Mouse (Mus musculus): ENCODE measurements around the gene Ocln.
A peak's percentile ranks its signal among the peaks of the same experiment; 100 is the strongest.
"Not testable (repeated sequence)": the region's sequence is repeated elsewhere in the genome, so short reads cannot be mapped to it uniquely, and the experiment has no call there.

The Ocln gene

DNA sequence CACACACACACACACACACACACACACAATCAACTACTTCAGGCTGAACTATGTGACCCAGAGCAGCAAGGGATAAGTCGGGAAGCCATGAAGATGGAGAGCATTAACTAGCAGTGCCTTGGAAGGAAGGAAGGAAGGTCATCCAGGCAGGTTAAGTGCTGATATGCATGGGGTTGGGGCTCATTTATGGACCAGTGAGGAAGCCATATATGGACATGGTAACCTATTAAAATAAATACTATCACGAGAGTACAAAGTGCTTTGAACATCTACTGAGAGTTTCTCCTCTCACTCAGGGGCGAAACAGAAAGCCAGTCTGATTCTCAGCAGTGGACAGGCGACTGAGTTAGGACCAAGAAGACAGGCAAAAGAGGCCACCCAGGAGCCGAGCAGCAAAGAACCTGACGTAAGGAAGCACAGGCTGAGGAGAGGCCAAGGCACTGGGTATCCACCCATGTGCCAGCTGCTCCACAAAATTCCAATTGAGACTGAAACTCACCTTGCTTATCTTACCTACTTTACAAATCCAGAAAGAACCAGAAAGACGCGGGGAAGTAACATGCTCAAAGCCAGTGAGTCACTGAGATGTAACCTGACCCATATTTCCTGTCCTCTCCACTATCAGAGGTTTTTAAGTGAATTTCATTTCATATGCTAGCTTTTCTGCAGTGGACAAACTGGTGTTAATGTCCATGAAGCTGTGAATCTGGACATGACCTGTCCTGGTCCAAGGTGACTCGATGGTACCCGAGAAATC is 9.3 kb downstream of the Ocln start:
- DNase-seq (ENCODE audit: low spot score), result no peak

DNA sequence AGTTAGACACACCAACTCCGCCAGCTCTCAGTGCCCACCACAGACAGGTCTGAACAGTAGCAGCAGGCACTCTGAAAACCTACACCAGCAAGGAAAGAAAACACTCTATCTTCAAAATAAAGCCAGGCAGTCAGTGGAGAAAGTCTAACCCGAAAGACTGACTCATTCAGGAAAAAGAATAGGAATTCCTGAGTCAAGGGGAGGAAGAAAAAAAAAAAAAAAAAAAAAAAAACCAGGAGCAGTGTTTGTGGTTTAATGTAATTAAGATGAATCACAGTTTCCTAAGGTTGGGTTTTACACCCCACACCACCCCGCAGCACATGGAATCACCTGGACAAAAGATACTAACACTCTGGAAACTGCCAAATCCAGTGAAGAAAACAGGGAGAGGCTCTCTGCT is 16.4 kb downstream of the Ocln start:
- DNase-seq (ENCODE audit: low spot score), result no peak

DNA sequence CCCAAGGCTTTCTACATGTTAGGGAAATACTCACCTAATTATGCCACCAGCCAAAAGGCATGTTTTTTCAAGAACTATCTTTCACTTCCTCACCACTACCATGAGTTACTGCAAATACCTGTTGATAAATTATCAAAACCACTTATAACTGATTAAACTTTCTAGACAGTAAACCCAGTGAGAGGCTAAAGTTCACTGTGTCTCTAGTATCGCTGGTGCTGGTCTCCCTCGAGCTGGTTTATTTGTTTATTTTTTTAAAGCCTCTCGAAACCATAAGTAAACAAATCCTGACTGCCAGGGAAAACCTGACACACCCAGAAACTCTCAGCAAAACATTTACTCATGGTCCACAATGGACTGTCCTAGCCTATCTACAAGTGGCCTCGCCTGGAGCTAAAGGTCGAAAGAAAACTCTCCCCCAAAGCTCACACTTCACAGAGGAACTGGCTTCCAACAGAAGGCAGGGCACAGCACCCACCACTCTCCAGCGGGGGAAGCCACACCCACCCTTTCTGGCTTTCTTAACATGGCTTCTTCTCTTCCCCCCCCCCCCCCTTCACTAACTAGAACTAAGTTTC is 19.6 kb downstream of the Ocln start:
- DNase-seq (ENCODE audit: low spot score), result no peak

DNA sequence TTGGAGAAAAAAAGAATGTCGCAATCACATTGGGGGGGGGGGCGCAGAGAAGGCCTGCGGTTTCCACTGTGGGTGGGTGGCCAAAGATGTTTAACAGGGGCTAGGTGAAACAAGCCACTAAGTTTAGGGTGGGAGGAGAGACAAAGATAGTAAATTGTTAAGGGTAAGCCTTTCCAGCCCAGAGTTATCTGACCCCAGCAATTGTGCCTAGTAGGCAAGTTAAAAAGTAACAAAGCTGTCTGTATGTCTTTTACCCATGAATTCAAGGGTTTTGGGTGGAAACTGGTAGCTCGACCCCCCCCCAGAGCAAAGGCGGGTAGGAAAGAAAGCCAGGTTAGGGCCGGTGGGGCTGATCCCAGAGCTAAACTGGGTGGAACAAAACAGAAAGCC is 25.9 kb downstream of the Ocln start:
- no peak for DNase-seq (ENCODE audit: low spot score)

DNA sequence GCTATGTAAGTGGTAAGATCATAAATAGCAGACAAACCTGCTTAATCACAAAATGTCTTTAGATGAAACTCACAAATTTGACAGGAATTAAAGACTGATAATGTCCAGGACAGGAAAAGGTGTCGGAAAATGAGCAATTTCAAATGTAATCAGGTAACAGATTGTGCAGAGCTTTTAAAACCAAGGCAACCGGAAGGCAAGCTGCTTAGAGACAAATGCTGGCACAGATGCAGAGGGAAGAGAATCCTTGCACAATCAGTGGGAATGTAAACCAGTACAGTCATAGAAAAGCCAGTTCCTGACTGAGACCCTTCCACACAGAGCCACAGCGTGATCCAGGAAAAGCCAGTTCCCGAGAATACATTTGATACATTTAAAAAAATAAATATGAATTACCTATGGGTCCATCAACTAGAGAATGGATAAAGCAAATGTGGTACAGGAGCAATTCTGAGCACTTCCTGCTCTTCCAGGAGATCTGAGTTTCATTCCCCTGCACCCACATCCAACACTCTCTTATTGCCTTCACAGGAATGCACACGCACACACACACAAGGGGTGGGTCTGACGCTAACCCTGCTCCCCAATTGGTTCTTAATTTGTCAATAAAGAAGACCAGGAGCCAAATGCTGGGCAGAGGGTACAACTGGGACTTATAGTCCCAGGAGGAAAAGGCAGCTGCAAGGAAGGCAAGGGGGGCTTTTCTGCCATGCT is 26.4 kb downstream of the Ocln start:
- no peak for DNase-seq (ENCODE audit: low spot score)

DNA sequence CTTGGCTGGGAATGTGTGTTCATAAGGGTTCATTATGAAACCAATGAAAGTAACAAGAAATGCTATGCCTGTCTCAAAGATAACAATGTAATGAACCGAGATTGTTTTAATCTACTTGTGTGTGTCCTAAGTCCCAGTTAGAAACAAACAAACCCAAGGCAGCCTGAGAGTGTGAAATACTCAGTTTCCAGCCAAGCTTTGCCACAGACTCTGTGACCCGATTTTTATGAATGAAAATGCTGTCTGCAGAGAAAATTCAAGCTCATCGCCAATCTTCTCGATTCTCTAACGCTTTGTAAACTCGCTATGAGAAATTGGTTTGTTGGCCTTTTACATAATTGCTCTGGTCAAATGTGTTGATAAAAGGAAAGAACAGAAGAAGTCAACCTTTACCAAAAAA is 27.6 kb downstream of the Ocln start:
- no peak for DNase-seq (ENCODE audit: low spot score)

DNA sequence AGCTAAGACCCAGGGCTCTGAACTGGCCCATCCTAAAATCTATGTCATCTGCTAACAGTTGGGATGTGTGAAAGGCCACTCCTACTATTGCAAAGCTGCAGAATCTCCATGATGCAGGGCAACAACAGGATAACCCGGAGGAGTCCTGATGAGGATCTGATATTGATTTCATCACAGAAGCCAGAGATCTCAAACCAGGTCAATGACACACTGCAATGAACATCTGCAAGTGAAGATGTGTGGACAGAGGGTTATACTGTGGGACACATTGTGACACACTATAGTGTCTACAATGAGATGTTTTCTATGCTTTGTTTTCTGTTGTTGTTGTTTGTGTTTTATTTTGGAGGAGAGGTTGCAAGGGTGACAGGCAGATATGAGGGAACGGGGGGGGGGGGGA is 28.8 kb downstream of the Ocln start:
- DNase-seq (ENCODE audit: low spot score), result no peak

DNA sequence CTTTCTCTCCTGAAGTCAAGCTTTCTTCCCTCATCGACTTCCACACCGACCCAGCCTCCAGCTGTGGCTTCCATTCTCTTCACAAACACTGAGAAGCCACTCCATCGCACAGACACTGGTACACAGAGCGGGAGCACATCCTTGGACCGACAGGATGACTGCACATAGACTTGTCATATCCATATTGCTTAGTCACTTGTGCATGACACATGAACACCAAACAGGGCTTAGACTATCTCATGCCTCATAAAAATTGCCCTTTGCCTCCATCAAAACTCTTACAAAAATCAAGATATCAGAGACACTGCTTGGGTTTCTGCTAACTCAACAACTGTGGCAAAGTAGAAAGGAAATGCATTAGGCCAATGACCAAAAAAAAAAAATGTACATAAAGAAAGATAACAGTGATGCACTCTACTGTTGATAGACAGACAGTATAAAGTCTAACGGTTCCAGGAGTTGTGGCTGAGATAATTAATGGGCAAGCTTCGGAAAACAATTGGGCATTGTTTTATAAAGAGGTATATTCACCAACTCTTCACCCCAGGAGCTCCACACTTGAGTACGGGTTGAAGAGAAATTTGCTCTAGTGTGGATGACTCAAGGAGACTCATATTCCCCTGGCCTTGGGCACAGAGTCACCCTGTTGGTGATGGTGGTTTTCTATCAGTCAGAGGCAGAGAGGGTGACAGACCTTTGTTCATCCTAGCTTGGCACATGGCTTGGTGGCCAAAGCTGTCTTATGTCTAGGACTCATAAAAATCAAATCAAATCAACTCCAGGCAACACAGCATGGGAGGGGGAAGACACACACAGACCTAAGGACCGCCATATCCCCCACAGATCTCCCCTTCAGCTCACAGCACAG is 30.6 kb downstream of the Ocln start:
- DNase-seq (ENCODE audit: low spot score), result no peak

DNA sequence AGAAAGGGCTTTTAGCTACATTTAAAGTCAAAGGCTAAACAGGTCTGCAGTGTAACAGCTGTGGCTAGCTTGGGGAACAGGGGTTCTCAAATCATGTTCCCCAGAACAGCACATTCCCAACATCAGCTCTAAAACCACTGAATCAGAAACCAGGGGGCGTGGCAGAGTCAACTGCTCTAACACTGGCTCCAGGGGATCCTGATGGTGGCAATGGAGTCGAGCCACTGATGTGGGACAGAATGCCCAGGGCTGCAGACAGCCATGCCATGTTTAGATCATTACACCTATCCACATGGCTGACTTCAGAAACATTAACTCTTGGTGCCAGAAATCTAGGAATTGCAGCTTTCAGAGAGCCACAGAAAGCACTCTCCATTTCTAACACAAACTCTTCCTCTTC is 33.4 kb downstream of the Ocln start:
- no peak for DNase-seq (ENCODE audit: low spot score)

DNA sequence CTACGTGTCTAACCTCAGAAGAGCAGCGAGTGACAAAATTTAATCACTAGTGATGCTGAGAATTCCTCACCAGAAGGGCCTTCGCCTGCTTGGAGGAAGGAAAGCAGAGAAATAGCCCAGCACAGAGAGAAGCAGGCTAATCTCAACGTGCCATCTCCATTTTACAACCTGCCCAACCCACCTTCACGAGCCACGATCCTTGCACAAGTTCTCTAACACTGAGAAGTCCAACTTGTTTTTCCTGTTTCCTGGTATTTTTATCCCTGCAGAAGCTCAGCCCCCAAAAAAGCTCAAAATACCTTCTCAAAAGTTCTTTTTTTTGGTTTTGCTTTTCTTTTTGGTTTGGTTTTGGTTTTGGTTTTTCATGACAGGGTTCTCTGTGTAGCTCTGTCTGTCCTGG is 34.3 kb downstream of the Ocln start:
- no peak for DNase-seq (ENCODE audit: low spot score)

DNA sequence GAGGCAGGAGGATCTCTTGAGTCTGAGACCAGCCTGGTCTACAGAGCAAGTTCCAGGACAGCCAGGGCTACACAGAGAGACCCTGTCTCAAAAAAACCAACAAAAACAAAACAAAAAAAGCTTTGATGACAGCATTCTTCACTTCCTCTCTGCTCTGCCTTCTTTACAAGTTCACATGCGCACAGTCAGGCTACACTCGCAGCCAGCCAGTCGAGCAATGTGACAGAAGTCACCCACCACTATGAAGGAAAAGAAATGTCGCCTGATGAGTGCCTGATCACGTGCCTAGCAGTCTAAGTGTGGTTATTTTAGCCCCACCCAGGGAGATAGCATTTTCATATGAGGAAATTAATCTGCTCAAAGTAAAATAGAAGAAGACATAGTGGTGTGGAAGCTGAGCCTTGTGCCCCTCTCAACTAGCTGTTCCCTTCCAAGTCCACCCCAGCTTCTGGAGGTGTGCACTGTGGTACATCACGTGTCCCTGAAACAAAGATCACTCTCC is 34.8 kb downstream of the Ocln start:
- no peak for DNase-seq (ENCODE audit: low spot score)

DNA sequence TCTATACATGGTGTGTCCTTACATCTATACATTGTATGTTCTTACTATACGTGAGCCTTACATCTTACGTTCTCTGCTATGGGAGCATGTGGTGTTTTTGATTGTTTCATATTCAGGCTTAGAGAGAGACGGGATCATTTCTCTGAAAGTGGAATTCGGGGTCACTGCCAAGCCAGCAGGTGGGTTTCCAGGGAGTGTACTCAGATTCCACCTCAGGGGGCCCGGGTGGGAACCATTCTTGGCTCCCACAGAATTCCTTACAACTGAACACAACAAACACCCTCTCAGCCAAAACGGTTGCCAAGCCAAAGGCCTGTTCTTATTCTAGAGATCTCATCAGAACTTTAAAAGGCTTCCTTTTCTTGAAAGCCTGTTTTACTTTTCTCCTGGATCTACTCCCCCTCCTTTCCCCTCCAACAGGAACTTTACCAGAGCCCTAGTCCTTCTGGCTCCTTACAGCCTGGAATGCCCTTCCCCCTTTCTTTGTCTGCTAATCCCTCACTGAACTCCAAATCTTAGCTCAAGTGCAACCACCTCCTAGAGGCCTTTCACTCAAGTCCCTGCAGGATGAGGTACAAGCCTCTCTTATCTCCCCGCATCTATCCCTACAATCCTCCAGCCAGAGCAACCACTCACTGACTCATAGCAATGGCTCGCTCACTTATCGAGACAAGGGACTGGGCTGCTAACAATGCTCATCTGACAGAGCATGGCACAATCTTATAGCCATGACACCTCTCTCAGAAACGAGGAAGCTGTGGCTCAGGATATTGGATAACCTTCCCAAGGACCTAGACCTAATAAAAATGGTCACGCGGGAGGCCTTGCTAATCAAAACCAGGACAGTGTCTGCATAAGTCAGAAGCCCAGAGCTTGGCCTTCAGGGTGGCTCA is 36.1 kb downstream of the Ocln start:
- no peak for DNase-seq (ENCODE audit: low spot score)

DNA sequence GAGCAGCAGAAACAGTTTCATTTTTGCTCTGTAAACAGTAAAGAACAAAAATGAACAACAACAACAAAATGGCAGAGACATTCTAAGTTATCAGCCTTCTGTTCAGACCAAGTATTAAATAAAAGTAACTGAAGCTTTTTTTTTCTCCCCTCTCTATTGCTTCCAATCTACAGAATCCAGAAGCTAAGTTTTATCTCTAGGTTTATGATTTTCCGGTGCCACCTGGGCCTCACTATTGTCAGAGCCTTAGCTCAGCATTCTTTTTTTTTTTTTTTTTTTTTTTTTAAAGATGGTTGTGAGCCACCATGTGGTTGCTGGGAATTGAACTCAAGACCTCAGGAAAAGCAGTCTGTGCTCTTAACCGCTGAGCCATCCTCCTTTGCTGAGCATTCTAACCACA is 39.7 kb downstream of the Ocln start:
- DNase-seq (ENCODE audit: low spot score), result no peak

DNA sequence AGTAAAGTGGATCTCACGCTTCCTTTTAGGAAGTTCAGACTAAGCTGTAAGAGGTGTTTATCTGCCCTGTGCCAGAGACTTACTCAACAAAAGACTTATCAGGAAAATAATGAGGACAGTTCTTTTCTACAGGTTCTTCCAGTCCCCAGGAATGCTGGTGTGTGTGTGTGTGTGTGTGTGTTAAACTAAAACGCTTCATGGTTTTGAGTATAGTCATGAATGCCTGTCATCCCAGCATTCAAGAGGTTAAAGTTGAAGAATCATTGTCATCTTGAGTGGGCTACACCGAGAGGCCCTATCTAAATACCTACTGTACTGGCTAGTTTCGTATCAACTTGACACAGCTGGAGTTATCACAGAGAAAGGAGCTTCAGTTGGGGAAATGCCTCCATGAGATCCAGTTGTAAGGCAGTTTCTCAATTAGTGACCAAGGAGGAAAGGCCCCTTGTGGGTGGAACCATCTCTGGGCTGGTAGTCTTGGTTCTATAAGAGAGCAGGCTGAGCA is 40.6 kb downstream of the Ocln start:
- no peak for DNase-seq (ENCODE audit: low spot score)

DNA sequence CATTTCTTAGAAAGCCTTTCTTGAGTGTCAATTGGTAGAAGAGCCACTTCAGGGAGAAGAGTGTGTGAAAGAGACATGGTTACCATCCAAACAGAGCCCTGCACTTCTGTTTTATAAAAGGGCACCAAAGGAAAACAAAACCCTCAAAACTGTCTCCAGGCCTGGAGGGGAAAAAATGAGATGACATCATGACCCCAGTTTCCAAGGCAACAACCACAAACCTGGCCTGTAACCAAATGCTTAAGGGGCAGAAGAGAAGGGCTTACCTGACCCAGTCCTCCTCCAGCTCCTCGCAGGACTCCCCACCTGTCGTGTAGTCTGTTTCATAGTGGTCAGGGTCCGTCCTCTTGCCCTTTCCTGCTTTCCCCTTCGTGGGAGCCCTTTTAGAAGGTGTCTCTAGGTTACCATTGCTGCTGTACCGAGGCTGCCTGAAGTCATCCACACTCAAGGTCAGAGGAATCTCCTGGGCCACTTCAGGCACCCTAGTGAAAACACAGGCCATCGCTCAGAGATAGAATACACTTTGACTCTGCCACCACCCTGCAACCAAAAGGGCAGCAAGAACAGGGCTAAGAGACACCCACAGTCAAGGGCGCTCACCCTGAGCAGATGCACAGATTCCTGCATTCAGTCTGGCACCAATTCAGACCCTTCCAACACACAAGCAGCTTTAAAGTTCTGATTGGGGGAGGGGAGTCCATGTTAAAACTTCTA is 41.2 kb downstream of the Ocln start:
- DNase-seq (ENCODE audit: low spot score), result no peak

DNA sequence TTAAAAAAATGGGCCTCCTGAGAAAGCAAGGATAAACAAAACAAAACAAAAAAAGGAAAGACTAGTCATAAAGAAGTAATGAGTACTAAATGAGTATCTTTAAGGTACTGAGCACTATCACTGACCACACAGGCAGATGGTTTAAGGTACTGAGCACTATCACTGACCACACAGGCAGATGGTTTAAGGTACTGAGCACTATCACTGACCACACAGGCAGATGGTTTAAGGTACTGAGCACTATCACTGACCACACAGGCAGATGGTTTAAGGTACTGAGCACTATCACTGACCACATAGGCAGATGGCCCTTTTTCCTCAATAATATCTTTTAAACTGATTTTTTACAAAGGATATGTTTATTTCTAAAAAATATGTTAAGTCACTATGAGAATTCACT is 52.9 kb downstream of the Ocln start:
- DNase-seq (ENCODE audit: low spot score), result not testable (repeated sequence)

DNA sequence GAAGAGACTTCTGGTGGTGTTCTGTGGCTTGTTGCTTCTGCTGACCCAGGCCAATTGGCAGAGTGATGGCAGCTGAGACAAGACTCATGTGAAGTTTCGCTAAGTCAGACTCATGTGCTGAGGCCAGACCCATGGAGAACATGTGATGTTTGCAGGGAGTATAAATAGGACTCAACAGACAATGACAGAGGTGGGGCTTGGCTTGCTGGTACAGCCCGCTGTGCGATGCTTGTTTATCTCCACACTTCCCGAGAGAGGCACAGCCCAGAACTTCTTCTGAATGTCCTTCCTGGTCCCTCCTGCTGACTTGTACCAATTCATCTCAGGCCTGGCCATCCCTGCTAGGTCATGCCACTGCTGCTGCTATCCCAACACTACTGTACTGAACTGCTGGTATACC is 57.2 kb downstream of the Ocln start:
- no peak for DNase-seq (ENCODE audit: low spot score)

DNA sequence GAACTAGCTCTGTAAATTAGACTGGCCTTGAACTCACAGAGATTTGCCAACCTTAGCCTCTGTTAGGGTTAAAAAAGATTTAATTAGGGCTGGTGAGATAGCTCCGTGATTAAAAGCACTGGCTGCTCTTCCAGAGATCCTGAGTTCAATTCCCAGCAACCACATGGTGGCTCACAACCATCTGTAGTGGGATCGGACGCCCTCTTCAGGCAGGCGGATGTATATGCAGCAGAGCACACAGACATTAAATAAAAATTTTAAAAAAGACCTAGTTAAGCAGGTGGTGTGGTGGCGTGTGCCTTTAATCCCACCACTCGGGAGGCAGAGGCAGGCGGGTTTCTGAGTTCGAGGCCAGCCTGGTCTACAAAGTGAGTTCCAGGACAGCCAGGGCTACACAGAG is 58.1 kb downstream of the Ocln start:
- not testable (repeated sequence) for DNase-seq (ENCODE audit: low spot score)

DNA sequence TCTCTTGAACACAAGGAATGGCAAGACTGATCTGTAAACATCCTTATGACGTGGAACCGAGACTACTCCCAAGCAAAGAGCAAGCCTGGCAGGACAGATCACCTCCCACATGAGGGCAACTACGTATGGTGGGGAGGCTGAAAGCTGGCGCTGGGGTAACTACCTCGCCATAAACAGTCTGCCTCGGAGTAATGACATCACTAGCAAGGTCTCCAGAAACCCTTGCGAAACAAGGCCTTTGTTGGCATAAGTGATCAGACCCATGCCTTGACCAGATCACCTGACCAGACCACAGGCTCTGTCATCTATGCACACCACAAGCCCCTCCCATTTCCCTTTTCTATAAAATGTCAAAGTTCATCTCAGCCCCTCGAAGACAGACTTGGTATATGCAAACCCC is 59.2 kb downstream of the Ocln start:
- DNase-seq (ENCODE audit: low spot score), result no peak

DNA sequence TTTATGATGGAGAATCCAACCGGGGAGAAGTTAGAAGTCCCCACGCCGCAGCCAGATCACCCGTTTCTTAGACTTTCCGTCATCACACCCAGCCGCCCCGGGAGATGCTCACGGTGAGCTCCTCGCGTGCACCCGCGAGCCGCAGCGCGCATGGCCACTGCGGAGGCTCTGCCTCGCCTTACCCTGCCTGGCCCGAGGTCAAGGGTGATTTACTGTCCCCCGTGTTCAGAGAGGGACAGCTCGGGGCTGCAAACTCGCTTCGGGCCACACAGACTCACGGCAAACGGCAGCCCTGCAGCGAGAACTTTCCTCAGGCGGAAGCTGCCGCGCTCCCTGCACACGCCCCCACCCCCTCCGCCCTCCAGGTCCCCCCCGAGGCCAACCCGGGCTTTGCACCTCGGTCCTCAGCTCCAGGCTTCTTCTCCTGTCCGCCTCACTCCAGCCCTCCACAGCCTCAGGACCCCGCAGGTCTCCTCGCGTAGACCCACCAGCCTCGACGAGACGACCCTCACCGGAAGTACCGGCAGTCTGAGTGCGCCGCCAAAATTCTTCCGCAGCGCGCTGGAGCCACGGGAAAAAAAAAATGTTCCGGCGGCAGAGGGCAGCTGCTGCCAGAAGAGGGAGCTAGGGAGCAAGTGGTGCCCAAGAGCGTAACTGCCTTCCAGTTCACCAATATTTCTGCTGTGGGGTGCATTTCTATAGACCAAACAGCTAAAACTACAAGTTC is 60.3 kb downstream of the Ocln start, which contains the start of gene Gtf2h2:
Gtf2h2 (minus strand) TSS at position 519 of the 727 bp plus-strand sequence.
- peak; percentile 88 for DNase-seq (ENCODE audit: low spot score)
